Comparison of ENCODE assay signal across 11 mouse cellular contexts in the genomic region with DNA sequence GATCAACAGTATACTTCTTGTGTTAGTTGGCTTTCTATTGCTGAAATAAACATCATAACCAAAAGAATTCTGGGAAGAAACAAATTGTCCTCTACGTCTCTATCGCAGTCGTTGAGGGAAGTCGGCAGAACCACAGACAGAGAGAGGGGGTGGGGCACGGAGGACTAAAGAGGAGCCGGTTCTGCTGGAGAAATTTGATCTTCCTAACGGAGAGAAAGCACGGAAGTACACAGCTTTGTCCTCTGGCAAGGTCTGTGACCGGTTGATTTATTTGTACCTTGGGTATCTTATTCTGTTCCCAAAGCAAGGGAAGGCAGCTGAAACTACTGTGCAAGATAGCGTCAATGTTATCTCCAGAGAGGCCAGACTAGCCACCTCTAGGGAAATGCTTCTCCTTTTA. TPM values are rescaled to one million over a fixed set of nuclear protein-coding genes. Genes with fewer than 3 reads are reported as not detected.
DNase-seq lines count a peak whose midpoint lies in the region; ATAC-seq and TF ChIP-seq lines count a peak whose summit lies in the region.
"Had no signal": no experiment of that assay in that cellular context is flagged by ENCODE, and none has a peak within 500 bp of the region (broad histone marks: within the 10 kb centered on the region; RNA-seq: fewer than 3 reads in every experiment).

No protein-coding gene starts in this region.

- H3K9me3 ChIP-seq in lung, embryonic 16.5 days (ENCODE audit: control insufficient read depth, low read length): no peaks in the 10 kb centered on the region
- no peaks in the 10 kb centered on the region for H3K9me3 ChIP-seq in heart, postnatal 0 days (replicated peaks; ENCODE audit: control insufficient read depth, low read length)
- H3K9me3 ChIP-seq: forebrain, embryonic 15.5 days; limb, embryonic 12.5 days had no signal

- 3% methylated on average over 10 of the region's 10 CpGs for WGBS in lung, embryonic 16.5 days
- 5% methylated on average over 10 of the region's 10 CpGs for WGBS in heart, postnatal 0 days
- 3% methylated on average over 10 of the region's 10 CpGs for WGBS in small intestine, adult 2 months

- H3K4me1 ChIP-seq in lung, embryonic 16.5 days (replicated peaks; ENCODE audit: control insufficient read depth, insufficient read depth, low read length): no peaks in the 10 kb centered on the region; the same call in 1 of the 2 replicates
- peaks cover 7% of the 10 kb centered on the region; the same call in 1 of the 2 replicates for H3K4me1 ChIP-seq in heart, postnatal 0 days (ENCODE audit: control insufficient read depth, insufficient read depth)
- H3K4me1 ChIP-seq in small intestine, adult 2 months (ENCODE audit: control insufficient read depth, insufficient read depth, insufficient read length, low read length): peaks cover 28% of the 10 kb centered on the region; the same call in 1 of the 2 replicates
- H3K4me1 ChIP-seq: forebrain, embryonic 15.5 days had no signal

- no peaks in the 10 kb centered on the region for H3K36me3 ChIP-seq in lung, embryonic 16.5 days (ENCODE audit: control insufficient read depth, insufficient read depth, low read length)
- H3K36me3 ChIP-seq in heart, postnatal 0 days (replicated peaks; ENCODE audit: control insufficient read depth, insufficient read depth, low read length): no peaks in the 10 kb centered on the region
- no peaks in the 10 kb centered on the region for H3K36me3 ChIP-seq in small intestine, adult 2 months (ENCODE audit: control insufficient read depth, insufficient read depth, low read length)
- H3K36me3 ChIP-seq: forebrain, embryonic 15.5 days; limb, embryonic 12.5 days had no signal

- no peak overlapping the region for H3K4me3 ChIP-seq in lung, embryonic 16.5 days (ENCODE audit: low read length)
- no peak overlapping the region for H3K4me3 ChIP-seq in heart, postnatal 0 days (ENCODE audit: low read depth, low read length)
- no peak overlapping the region for H3K4me3 ChIP-seq in small intestine, adult 2 months (ENCODE audit: low read depth, low read length)
- H3K4me3 ChIP-seq: forebrain, embryonic 15.5 days; limb, embryonic 12.5 days had no signal

- H3K27ac ChIP-seq in lung, embryonic 16.5 days (ENCODE audit: low read length): no peak overlapping the region
- no peak overlapping the region for H3K27ac ChIP-seq in heart, postnatal 0 days (ENCODE audit: low read depth)
- H3K27ac ChIP-seq in small intestine, adult 2 months (ENCODE audit: insufficient read depth, low read depth, low read length): peak overlapping the region; percentile 85
- H3K27ac ChIP-seq: forebrain, embryonic 15.5 days; limb, embryonic 12.5 days had no signal

- peak overlapping the region; percentile 12; the same call in 1 of the 2 replicates for H3K4me2 ChIP-seq in lung, embryonic 16.5 days (ENCODE audit: low read depth, low read length)
- H3K4me2 ChIP-seq in heart, postnatal 0 days (ENCODE audit: low read depth, low read length): 0 out of 2 replicates have a peak overlapping the region, but pooled peaks have one; percentile 14
- H3K4me2 ChIP-seq: forebrain, embryonic 15.5 days; limb, embryonic 12.5 days had no signal

- TF ChIP-seq POLR2A in small intestine, adult 2 months (IDR thresholded peaks at IDR 0.05; ENCODE audit: low read depth, low read length): no peak

- DNase-seq in heart, adult 11 months: peak; percentile 82
- no peak for DNase-seq in heart, postnatal 4 days
- DNase-seq in lung, postnatal 25 days (ENCODE audit: low spot score): no peak
- DNase-seq in heart, postnatal 0 days (ENCODE audit: low spot score): no peak
- DNase-seq in ovary, postnatal 14 days (ENCODE audit: low spot score): no peak

- no peaks in the 10 kb centered on the region for H3K27me3 ChIP-seq in lung, embryonic 16.5 days (ENCODE audit: control insufficient read depth, insufficient read depth, low read depth, low read length)
- no peaks in the 10 kb centered on the region for H3K27me3 ChIP-seq in heart, postnatal 0 days (ENCODE audit: control insufficient read depth, insufficient read depth, low read length)
- H3K27me3 ChIP-seq in small intestine, adult 2 months (ENCODE audit: control insufficient read depth, insufficient read depth, low read length): no peaks in the 10 kb centered on the region
- H3K27me3 ChIP-seq: forebrain, embryonic 15.5 days had no signal

- no peak for ATAC-seq in lung, embryonic 16.5 days (ENCODE audit: low read depth)
- ATAC-seq in heart, postnatal 0 days (ENCODE audit: insufficient read depth, low read depth): no peak
- no peak for ATAC-seq in cerebellum, adult (ENCODE audit: insufficient number of reproducible peaks, low FRiP score, low TSS enrichment)
- ATAC-seq: forebrain, embryonic 15.5 days had no signal

- no peak for TF ChIP-seq CTCF in heart, postnatal 0 days (IDR thresholded peaks at IDR 0.05; ENCODE audit: low read depth)
- no peak for TF ChIP-seq CTCF in small intestine, adult 2 months (IDR thresholded peaks at IDR 0.05; ENCODE audit: extremely low read depth, insufficient read length, insufficient replicate concordance, low read depth, low read length)

- H3K9ac ChIP-seq in lung, embryonic 16.5 days (ENCODE audit: low read length): no peak overlapping the region
- H3K9ac ChIP-seq in heart, postnatal 0 days (replicated peaks; ENCODE audit: low read depth, low read length): no peak overlapping the region
- H3K9ac ChIP-seq: forebrain, embryonic 15.5 days; limb, embryonic 12.5 days had no signal

- no peak for TF ChIP-seq EP300 in heart, postnatal 0 days (IDR thresholded peaks at IDR 0.05; ENCODE audit: low read depth)

RNA-seq across cellular contexts. Expression of gene Dhrs4, which starts 7.8 kb away (rescaled TPM):
- total RNA-seq in heart, postnatal 4 days (2021): 100 to 1,000 TPM; 102 to 115 TPM
- 101 and 106 TPM in 2 replicates for polyA plus RNA-seq in lung, embryonic 16.5 days (2015; fragmentation: Nextera tagmentation; extraction: Ambion mirVana)
- total RNA-seq in heart, postnatal 0 days (2014; rRNA removed; ENCODE audit: low replicate concordance): 36.5 and 48.8 TPM in 2 replicates
- 82.5 and 83.3 TPM in 2 replicates for polyA plus RNA-seq in heart, postnatal 0 days (2015; fragmentation: Nextera tagmentation; extraction: Ambion mirVana)
- polyA plus RNA-seq in small intestine, adult 2 months (2012; rRNA removed): 44.8 and 62.5 TPM in 2 replicates

RNA-seq across cellular contexts. Expression of gene Carmil3, which starts 19.6 kb away (rescaled TPM):
- 1 to 10 TPM; 2.9 to 5.9 TPM for total RNA-seq in heart, postnatal 4 days (2021)
- 0.98 and 2.0 TPM in 2 replicates for polyA plus RNA-seq in lung, embryonic 16.5 days (2015; fragmentation: Nextera tagmentation; extraction: Ambion mirVana)
- 3.4 and 6.1 TPM in 2 replicates for total RNA-seq in heart, postnatal 0 days (2014; rRNA removed; ENCODE audit: low replicate concordance)
- polyA plus RNA-seq in heart, postnatal 0 days (2015; fragmentation: Nextera tagmentation; extraction: Ambion mirVana): 0.49 and 0.56 TPM in 2 replicates
- polyA plus RNA-seq in small intestine, adult 2 months (2012; rRNA removed): 2.0 and 2.1 TPM in 2 replicates

RNA-seq across cellular contexts. Expression of gene Cpne6, which starts 39.4 kb away (rescaled TPM):
- total RNA-seq in heart, postnatal 4 days (2021): under 1 TPM in 1 of 2 experiments, not detected in 1; 0.12 TPM
- 0.19 and 0.29 TPM in 2 replicates for polyA plus RNA-seq in lung, embryonic 16.5 days (2015; fragmentation: Nextera tagmentation; extraction: Ambion mirVana)
- total RNA-seq in heart, postnatal 0 days (2014; rRNA removed; ENCODE audit: low replicate concordance): 0.08 TPM in 1 of 2 replicates, not detected in the other
- polyA plus RNA-seq in heart, postnatal 0 days (2015; fragmentation: Nextera tagmentation; extraction: Ambion mirVana): 0.08 and 0.26 TPM in 2 replicates
- polyA plus RNA-seq in small intestine, adult 2 months (2012; rRNA removed): not detected in 2 replicates
- polyA plus RNA-seq: spleen, adult 2 months had no signal

RNA-seq across cellular contexts. Expression of gene Nrl, which starts 54.0 kb away (rescaled TPM):
- total RNA-seq in heart, postnatal 4 days (2021): not detected
- polyA plus RNA-seq in lung, embryonic 16.5 days (2015; fragmentation: Nextera tagmentation; extraction: Ambion mirVana): not detected in 2 replicates
- not detected in 2 replicates for total RNA-seq in heart, postnatal 0 days (2014; rRNA removed; ENCODE audit: low replicate concordance)
- not detected in 2 replicates for polyA plus RNA-seq in heart, postnatal 0 days (2015; fragmentation: Nextera tagmentation; extraction: Ambion mirVana)
- not detected in 2 replicates for polyA plus RNA-seq in small intestine, adult 2 months (2012; rRNA removed)
- polyA plus RNA-seq: limb, embryonic 12.5 days had no signal
